Mouse (Mus musculus) v-Abl transformed pro-B cells (cell line): Measurements from ENCODE around the gene Nub1.

Source experiments
- in situ Hi-C, 2 experiments: fragments of 400-800 bp; cut with MboI; formaldehyde crosslinking; loops; one replicate each; pipeline ENCODE4 v1.15.1; 2025; ENCODE audit not compliant: unreplicated experiment in 2 of 2

Nub1 gene

GRCm38 (mm10) chr5:24685366-24686093, at the start of gene Nub1:
Nub1 (plus strand) TSS chr5:24685532.
- in situ Hi-C loops = loop anchor here (5.0 to 10.0 kb wide), 2 partner anchors 52 to 69 kb away; partner anchors contain the start of gene Crygn (in 1 of the 2)

DNA sequence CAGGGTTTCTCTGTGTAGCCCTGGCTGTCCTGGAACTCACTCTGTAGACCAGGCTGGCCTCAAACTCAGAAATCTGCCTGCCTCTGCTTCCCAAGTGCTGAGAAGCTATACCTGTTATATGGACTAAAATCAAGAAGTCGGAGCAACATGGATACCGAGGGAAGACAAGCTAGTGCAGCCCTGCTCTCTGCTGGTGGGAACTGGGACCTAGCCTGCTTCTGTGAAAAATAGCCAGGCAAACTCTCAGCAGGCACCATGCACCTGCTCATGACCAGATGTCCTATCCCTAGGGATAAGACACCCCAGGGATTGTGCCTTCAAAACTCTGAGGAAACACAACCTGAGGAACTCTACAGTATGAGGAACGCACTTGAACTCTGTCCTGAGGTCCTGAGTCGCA, 48.3 kb upstream of the Nub1 start:
- in situ Hi-C loops = no loop called here

DNA sequence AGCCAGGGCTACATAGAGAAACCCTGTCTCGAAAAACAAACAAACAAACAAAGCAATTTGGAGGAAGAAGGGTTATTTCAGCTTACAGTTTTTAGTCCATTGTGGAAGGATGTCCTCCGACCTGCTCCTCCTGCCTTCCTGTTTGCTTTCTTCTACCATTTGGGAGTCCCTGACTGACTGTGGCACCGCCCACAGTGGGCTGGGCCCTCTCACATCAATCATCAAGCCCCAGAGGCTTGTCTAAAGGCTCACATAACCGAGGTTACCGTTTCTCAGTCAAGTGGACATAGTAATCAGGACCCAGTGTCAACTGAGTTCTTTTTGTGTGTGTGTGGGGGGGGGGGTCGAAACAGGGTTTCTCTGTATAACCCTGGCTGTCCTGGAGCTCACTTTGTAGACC, 47.2 kb upstream of the Nub1 start:
- in situ Hi-C loops = no loop called here

DNA sequence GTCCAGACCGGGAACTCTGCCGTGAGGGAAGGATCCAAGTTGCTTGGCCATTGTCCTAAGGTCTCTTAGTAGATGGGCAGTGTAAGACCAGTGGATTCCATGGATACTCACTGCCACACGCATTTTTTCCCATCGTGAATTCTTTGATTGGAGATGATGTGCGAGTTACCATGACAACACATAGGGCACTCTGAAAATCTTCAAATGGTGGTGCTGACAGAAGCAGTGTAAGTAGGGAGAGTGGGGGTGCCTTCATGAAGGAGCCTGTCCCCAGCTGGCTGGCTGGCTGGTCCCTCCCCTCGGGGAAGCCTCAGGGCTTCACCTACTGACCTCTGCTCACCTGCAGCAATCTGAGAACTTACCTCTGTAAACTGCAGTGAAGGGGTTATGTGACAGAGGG, 46.3 kb upstream of the Nub1 start:
- in situ Hi-C loops = no loop called here

- in situ Hi-C loops = no loop called here
Observed at GRCm38 (mm10) chr5:24645454-24645853, 39.9 kb upstream of the Nub1 start.

- in situ Hi-C loops = no loop called here
Observed at GRCm38 (mm10) chr5:24649231-24649630, 36.1 kb upstream of the Nub1 start.

GRCm38 (mm10) chr5:24649701-24650100, 35.6 kb upstream of the Nub1 start:
- in situ Hi-C loops = loop anchor here (10.0 to 25.0 kb wide), 2 partner anchors 145 to 1188 kb away; no protein-coding TSS in a partner anchor

DNA sequence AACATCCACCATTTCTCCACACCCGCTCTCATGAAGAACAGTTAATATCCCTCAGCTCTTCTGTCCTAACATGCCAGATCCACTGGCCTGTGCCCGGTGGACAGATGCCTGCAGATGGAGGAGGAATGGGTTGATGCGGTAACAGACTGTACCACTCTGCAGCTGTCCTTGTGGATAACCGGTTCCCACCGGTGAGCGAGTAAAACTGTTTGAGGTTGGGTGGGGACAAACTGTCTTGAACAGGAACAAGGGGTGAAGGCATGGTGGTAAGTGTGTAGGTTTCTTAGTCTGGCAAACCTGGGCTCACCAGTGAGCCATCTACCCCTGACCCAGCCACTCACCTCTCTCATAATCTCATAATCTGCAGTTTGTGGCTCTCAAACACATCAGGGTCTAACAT, 34.0 kb upstream of the Nub1 start:
- in situ Hi-C loops = loop anchor here (10.0 to 25.0 kb wide), 2 partner anchors 147 to 1186 kb away; no protein-coding TSS in a partner anchor

- in situ Hi-C loops = loop anchor here (10.0 to 25.0 kb wide), 2 partner anchors 147 to 1185 kb away; no protein-coding TSS in a partner anchor
Observed at GRCm38 (mm10) chr5:24651768-24652752, 33.3 kb upstream of the Nub1 start.

DNA sequence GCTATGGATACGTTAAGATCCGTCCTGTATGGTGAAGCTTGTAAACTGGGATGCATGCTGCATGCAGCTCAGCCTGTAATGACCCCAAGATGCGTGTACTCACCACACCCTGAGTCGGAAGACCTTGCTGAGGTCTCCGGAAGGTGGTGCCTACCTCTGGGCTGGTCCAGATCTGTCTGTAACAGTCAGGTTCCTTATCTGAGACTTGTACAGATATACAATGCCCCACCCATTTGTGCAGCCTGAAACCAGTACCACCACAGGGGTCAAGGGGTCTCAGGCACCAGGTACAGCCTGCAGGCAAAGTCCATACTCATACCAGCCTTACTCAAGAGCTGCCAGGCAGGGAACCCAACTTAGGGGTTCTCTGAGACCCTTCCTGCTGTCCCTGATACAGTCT, 32.6 kb upstream of the Nub1 start:
- in situ Hi-C loops = loop anchor here (10.0 to 25.0 kb wide), 2 partner anchors 148 to 1185 kb away; no protein-coding TSS in a partner anchor

DNA sequence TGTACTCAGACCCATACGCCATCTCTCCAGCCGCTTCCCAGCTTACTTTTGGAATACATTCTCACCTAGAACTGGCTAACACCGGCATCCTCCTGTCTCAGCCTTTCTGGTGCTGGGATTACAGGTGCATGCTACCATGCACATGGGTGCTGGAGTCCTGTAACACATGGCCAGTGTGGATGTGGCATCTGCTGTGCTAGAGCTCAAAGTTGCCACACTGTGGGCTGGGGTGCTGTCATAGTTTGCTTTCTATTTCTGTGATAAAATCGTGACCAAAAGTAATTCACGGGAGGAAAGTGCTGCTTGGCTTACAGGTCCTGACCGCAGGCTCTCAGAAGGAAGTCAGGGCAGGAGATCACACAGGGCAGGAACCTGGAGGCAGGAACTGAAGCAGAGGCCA, 30.8 kb upstream of the Nub1 start:
- in situ Hi-C loops = loop anchor here (10.0 to 25.0 kb wide), 2 partner anchors 150 to 1183 kb away; no protein-coding TSS in a partner anchor

DNA sequence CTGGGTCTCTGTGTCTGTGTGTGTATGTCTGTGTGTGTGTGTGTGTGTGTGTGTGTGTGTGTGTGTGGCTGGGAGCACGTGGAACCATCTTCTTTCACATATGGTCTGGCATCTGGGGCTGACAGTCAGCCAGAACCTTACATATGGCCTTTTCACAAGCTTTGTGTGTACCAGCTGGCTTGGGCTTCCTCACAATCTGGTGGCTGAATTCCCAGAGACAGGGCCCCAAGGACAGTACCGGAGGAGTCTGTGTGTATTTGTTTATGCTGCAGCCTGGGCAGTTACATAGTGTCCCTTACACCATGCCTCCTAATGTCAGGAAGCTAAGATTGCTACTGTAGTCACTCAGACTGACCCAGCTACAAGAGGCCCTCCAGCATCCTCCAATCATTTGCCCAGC, 28.2 kb upstream of the Nub1 start:
- in situ Hi-C loops = loop anchor here (10.0 to 25.0 kb wide), 2 partner anchors 152 to 1180 kb away; no protein-coding TSS in a partner anchor

- in situ Hi-C loops = loop anchor here (10.0 to 25.0 kb wide), 2 partner anchors 155 to 1177 kb away; no protein-coding TSS in a partner anchor
Observed at GRCm38 (mm10) chr5:24659708-24660423, 25.5 kb upstream of the Nub1 start.

GRCm38 (mm10) chr5:24661457-24661856, 23.9 kb upstream of the Nub1 start:
- in situ Hi-C loops = loop anchor here in 1 of 2 experiments (25.0 kb wide), 1 partner anchor 1176 kb away; no protein-coding TSS in a partner anchor

- in situ Hi-C loops = loop anchor here (5.0 to 25.0 kb wide), 5 partner anchors 108 to 1163 kb away; no protein-coding TSS in a partner anchor
Observed at GRCm38 (mm10) chr5:24674238-24674637, 11.1 kb upstream of the Nub1 start.

DNA sequence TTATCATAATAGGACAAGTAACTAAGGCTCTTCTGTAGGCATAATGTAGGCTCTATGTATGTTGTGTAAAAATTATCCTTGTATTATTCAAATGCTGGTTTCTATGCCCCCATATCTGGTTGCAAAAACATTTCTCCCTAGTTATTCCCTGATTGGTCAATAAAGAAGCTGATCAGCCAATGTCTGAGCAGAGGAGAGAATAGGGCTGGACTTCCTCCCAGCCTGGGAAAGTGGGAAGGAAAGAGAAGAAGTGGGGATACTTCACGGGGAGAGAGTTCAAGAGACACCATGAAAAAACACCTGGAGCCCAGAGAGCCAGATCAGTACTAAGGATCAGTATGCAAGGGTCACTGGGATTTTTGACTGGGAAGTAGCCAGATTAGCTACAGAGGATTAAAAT, 3.9 kb upstream of the Nub1 start:
- in situ Hi-C loops = loop anchor here (5.0 to 10.0 kb wide), 2 partner anchors 73 to 226 kb away; partner anchors contain the start of gene Crygn (in 1 of the 2)

GRCm38 (mm10) chr5:24684578-24685365, 560 bp upstream of the Nub1 start:
- in situ Hi-C loops = loop anchor here (5.0 to 10.0 kb wide), 3 partner anchors 53 to 223 kb away; partner anchors contain the start of gene Crygn (in 1 of the 2)

DNA sequence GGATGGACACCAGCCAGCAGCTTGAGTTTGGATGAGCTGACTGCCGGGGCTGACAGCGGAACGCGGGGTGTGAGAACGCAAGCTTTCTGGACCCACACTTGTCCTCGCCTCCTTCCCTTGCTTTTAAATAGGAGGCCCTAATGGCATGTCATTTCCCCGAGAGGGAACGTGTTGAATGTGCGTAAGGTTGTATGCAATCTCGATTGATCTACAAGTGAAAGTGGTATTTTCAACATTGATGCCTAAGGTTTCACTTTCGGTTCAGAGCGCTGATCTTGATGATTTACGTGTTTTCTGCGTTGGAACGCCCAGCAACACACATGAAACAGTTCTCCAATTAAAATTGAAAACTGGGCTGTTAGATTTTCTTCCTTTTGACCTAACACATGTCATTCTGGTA, 844 bp downstream of the Nub1 start:
- in situ Hi-C loops = loop anchor here (5.0 to 10.0 kb wide), 2 partner anchors 51 to 69 kb away; partner anchors contain the start of gene Crygn (in 1 of the 2)
